Mouse (Mus musculus) megakaryocyte, embryonic 14.5 days (primary cell): ENCODE data around the gene Vsir.

ENCODE experiments used
- FLI1 ChIP-seq: IDR thresholded peaks from 2 replicates; pipeline ENCODE4 v1.6.1; 2012; ENCODE audit warnings: low read length, inconsistent platforms, mixed read lengths
- GATA1 ChIP-seq: IDR thresholded peaks from 3 replicates; pipeline ENCODE4 v1.6.1; 2012; ENCODE audit warnings: mixed read lengths, low read length, inconsistent platforms, borderline replicate concordance

DNA sequence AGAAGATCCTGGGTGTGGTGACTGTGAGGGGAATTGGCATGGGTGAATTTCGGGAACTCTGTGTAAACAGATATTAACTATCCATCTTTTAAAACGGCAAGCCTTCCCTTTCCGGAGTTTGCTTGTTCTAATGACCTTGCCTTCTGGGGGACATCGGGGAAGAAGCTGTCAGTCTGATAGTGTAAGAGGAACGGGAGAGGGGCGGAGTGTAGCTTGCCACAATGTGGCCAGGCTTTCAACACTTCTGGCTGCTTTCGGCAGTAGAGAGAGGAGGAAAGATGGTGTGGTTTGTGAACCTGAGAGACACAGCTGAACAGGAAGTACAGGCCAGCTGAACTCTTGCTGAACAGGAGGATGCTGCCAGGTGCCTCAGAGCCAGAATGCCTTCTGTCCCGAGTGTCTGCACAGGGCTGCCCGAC lies 42.8 kb downstream of the Vsir start:
- TF ChIP-seq GATA1 (no peak), FLI1 (no peak)
